Mouse (Mus musculus) stomach, embryonic 14.5 days (tissue): Measurements from ENCODE around the gene Cdk2ap2. TPM values are rescaled to one million over a fixed set of nuclear protein-coding genes. Genes with fewer than 3 reads are reported as not detected.

Source experiments
- ATAC-seq: fragments of 200-750 bp; cut with Nextera tagmentation; 2 replicates; pipeline ENCODE4 v1.8.0; 2017; ENCODE audit warnings: low read depth, moderate TSS enrichment; ENCODE audit not compliant: insufficient number of reproducible peaks, insufficient read depth, low FRiP score
- H3K27ac ChIP-seq: fragments of 300-500 bp; sonication (generic); 2 replicates; pipeline ENCODE4 v1.5.1; 2014; ENCODE audit warnings: mild to moderate bottlenecking, low read length, moderate library complexity, mixed read lengths
- H3K27me3 ChIP-seq: fragments of 300-500 bp; sonication (generic); 2 replicates; pipeline ENCODE4 v1.6.1; 2014; ENCODE audit warnings: low read length, control low read depth, mixed read lengths; ENCODE audit not compliant: control insufficient read depth, insufficient read depth
- H3K36me3 ChIP-seq: fragments of 300-500 bp; sonication (generic); 2 replicates; pipeline ENCODE4 v1.6.1; 2014; ENCODE audit warnings: mild to moderate bottlenecking, control low read depth, low read length, moderate library complexity, mixed read lengths; ENCODE audit not compliant: control insufficient read depth, insufficient read depth
- H3K4me1 ChIP-seq: fragments of 300-500 bp; sonication (generic); 2 replicates; pipeline ENCODE4 v1.6.1; 2014; ENCODE audit warnings: low read length, control low read depth, mixed read lengths; ENCODE audit not compliant: control insufficient read depth, insufficient read depth
- H3K4me2 ChIP-seq: fragments of 300-500 bp; sonication (generic); replicated peaks from 2 replicates; pipeline ENCODE4 v1.6.1; 2014; ENCODE audit warnings: low read depth, low read length, control low read depth
- H3K4me3 ChIP-seq: fragments of 300-500 bp; sonication (generic); 2 replicates; pipeline ENCODE4 v1.5.1; 2014; ENCODE audit warnings: low read depth, low read length, control low read depth
- H3K9ac ChIP-seq: fragments of 300-500 bp; sonication (generic); replicated peaks from 2 replicates; pipeline ENCODE4 v1.6.1; 2014; ENCODE audit warnings: low read depth, mild to moderate bottlenecking, control low read depth, low read length, moderate library complexity, mixed read lengths
- H3K9me3 ChIP-seq: fragments of 300-500 bp; sonication (generic); 2 replicates; pipeline ENCODE4 v1.6.1; 2016; ENCODE audit warnings: low read depth, low read length, control low read depth; ENCODE audit not compliant: control insufficient read depth
- WGBS: fragments of 180-500 bp; shearing (Covaris S2); extraction: QIAGEN DNeasy Blood & Tissue Kit; methylation state at CpG from one replicate; pipeline ENCODE4 v1.1.7; 2014; 5-methylcytosine and 5-hydroxymethylcytosine counted together
- polyA plus RNA-seq: library from polyadenylated mRNA; unstranded; fragments of >200 nt; fragmentation: Nextera tagmentation; extraction: Ambion mirVana; gene quantifications from 2 replicates; pipeline ENCODE4 v1.2.1, GENCODE M21; 2014

Cdk2ap2 gene
- polyA plus RNA-seq, 1 experiment from 2014 or later = 74.1 TPM

GRCm38 (mm10) chr19:4072706-4073424, 24.1 kb upstream of the Cdk2ap2 start:
- Histone ChIP-seq H3K4me3 (no peak overlapping the region), H3K9me3 (no peaks in the 10 kb centered on the region), H3K4me1 (no peaks in the 10 kb centered on the region), H3K36me3 (no peaks in the 10 kb centered on the region), H3K27me3 (no peaks in the 10 kb centered on the region), H3K9ac (no peak overlapping the region), H3K27ac (no peak overlapping the region), H3K4me2 (no peak overlapping the region)
- WGBS = 79% methylated on average over 6 of the region's 6 CpGs
- no peak for ATAC-seq

GRCm38 (mm10) chr19:4075531-4075930, 21.5 kb upstream of the Cdk2ap2 start:
- Histone ChIP-seq H3K27me3 (no peaks in the 10 kb centered on the region), H3K9me3 (no peaks in the 10 kb centered on the region), H3K4me3 (no peak overlapping the region), H3K4me1 (no peaks in the 10 kb centered on the region), H3K36me3 (no peaks in the 10 kb centered on the region), H3K27ac (no peak overlapping the region), H3K9ac (no peak overlapping the region), H3K4me2 (no peak overlapping the region)
- 95% methylated on average over 1 of the region's 1 CpGs for whole genome bisulfite sequencing
- ATAC-seq = no peak

GRCm38 (mm10) chr19:4079594-4079993, 17.4 kb upstream of the Cdk2ap2 start:
- Histone ChIP-seq H3K4me2 (no peak overlapping the region), H3K4me3 (no peak overlapping the region), H3K9ac (no peak overlapping the region), H3K36me3 (no peaks in the 10 kb centered on the region), H3K27me3 (no peaks in the 10 kb centered on the region), H3K9me3 (no peaks in the 10 kb centered on the region), H3K27ac (no peak overlapping the region), H3K4me1 (no peaks in the 10 kb centered on the region)
- WGBS = 81% methylated on average over 1 of the region's 1 CpGs
- no peak for ATAC-seq

- Histone ChIP-seq H3K36me3 (no peaks in the 10 kb centered on the region), H3K9ac (no peak overlapping the region), H3K9me3 (no peaks in the 10 kb centered on the region), H3K4me1 (no peaks in the 10 kb centered on the region), H3K4me2 (no peak overlapping the region), H3K4me3 (no peak overlapping the region), H3K27ac (no peak overlapping the region), H3K27me3 (no peaks in the 10 kb centered on the region)
- ATAC-seq = peak; percentile 42; the same call in 1 of the 2 replicates
- WGBS = 63% methylated on average over 8 of the region's 8 CpGs
Measured at GRCm38 (mm10) chr19:4080511-4081009, 16.4 kb upstream of the Cdk2ap2 start.

GRCm38 (mm10) chr19:4081394-4081793, 15.6 kb upstream of the Cdk2ap2 start, which contains the start of gene Cabp2:
TSS of gene Cabp2 (plus strand) at chr19:4081578.
- H3K9ac ChIP-seq = no peak within 1 kb of the TSS
- ATAC-seq = no peak
- no peaks in the 10 kb centered on the region for H3K9me3 ChIP-seq
- no peaks in the 10 kb centered on the region for H3K27me3 ChIP-seq
- WGBS = 59% methylated on average over 3 of the region's 3 CpGs
- no peaks in the 10 kb centered on the region for H3K4me1 ChIP-seq
- H3K36me3 ChIP-seq = no peaks in the 10 kb centered on the region
- H3K4me3 ChIP-seq = no peak within 1 kb of the TSS
- H3K27ac ChIP-seq = no peak within 1 kb of the TSS
- H3K4me2 ChIP-seq = no peak within 1 kb of the TSS

- 82% methylated on average over 11 of the region's 11 CpGs for WGBS
- Histone ChIP-seq H3K4me3 (no peak overlapping the region), H3K36me3 (no peaks in the 10 kb centered on the region), H3K9me3 (no peaks in the 10 kb centered on the region), H3K4me2 (no peak overlapping the region), H3K27me3 (no peaks in the 10 kb centered on the region), H3K4me1 (no peaks in the 10 kb centered on the region), H3K27ac (no peak overlapping the region), H3K9ac (no peak overlapping the region)
- ATAC-seq = no peak
Measured at GRCm38 (mm10) chr19:4082219-4082965, 14.6 kb upstream of the Cdk2ap2 start.

GRCm38 (mm10) chr19:4083316-4083715, 13.7 kb upstream of the Cdk2ap2 start:
- Histone ChIP-seq H3K4me3 (no peak overlapping the region), H3K27me3 (no peaks in the 10 kb centered on the region), H3K36me3 (no peaks in the 10 kb centered on the region), H3K4me2 (no peak overlapping the region), H3K27ac (no peak overlapping the region), H3K9ac (no peak overlapping the region), H3K9me3 (no peaks in the 10 kb centered on the region), H3K4me1 (no peaks in the 10 kb centered on the region)
- WGBS = 83% methylated on average over 7 of the region's 7 CpGs
- ATAC-seq = no peak

GRCm38 (mm10) chr19:4083826-4084225, 13.2 kb upstream of the Cdk2ap2 start:
- Histone ChIP-seq H3K4me3 (no peak overlapping the region), H3K27ac (no peak overlapping the region)
- ATAC-seq = no peak

More at GRCm38 (mm10) chr19:4083826-4084225, 13.2 kb upstream of the Cdk2ap2 start:
- no peak overlapping the region for H3K4me2 ChIP-seq
- no peaks in the 10 kb centered on the region for H3K27me3 ChIP-seq
- H3K9me3 ChIP-seq = no peaks in the 10 kb centered on the region
- no peaks in the 10 kb centered on the region for H3K4me1 ChIP-seq
- WGBS = 17% methylated on average over 8 of the region's 8 CpGs
- no peaks in the 10 kb centered on the region for H3K36me3 ChIP-seq
- no peak overlapping the region for H3K9ac ChIP-seq
